In genomic region chr15:98148356-98148755, GRCm38 (mm10) we compare ENCODE assay signal across 24 mouse cellular contexts. TPM values are rescaled to one million over a fixed set of nuclear protein-coding genes. Genes with fewer than 3 reads are reported as not detected.
DNase-seq lines count a peak whose midpoint lies in the region; ATAC-seq and TF ChIP-seq lines count a peak whose summit lies in the region.
"Had no signal": no experiment of that assay in that cellular context is flagged by ENCODE, and none has a peak within 500 bp of the region (broad histone marks: within the 10 kb centered on the region; RNA-seq: fewer than 3 reads in every experiment).

No protein-coding gene starts in this region.

- no peak for TF ChIP-seq POLR2A in cerebellum, adult 2 months (IDR thresholded peaks at IDR 0.05; ENCODE audit: borderline replicate concordance, insufficient read depth, low read length)

- H3K4me1 ChIP-seq in heart, embryonic 14.5 days (ENCODE audit: control insufficient read depth in 2 of 2, insufficient read depth in 2 of 2, low read length in 2 of 2): peaks cover 11 to 31% of the 10 kb centered on the region in 2 experiments
- H3K4me1 ChIP-seq in cerebellum, adult 2 months (ENCODE audit: control insufficient read depth, insufficient read depth, low read length): peaks cover 9% of the 10 kb centered on the region; the same call in 1 of the 2 replicates
- H3K4me1 ChIP-seq in heart, embryonic 15.5 days (replicated peaks): peaks cover 22% of the 10 kb centered on the region
- H3K4me1 ChIP-seq in hindbrain, embryonic 13.5 days (replicated peaks): peaks cover 16% of the 10 kb centered on the region

- H3K27me3 ChIP-seq in heart, embryonic 14.5 days (ENCODE audit: control insufficient read depth, insufficient read depth, low read length): no peaks in the 10 kb centered on the region
- H3K27me3 ChIP-seq in cerebellum, adult 2 months (ENCODE audit: control insufficient read depth, insufficient read depth, low read length): no peaks in the 10 kb centered on the region
- H3K27me3 ChIP-seq in heart, embryonic 15.5 days: no peaks in the 10 kb centered on the region
- no peaks in the 10 kb centered on the region for H3K27me3 ChIP-seq in hindbrain, embryonic 13.5 days
- H3K27me3 ChIP-seq: embryonic facial prominence, embryonic 12.5 days; forebrain, embryonic 15.5 days; lung, embryonic 15.5 days had no signal

- TF ChIP-seq CTCF in cerebellum, adult 2 months (IDR thresholded peaks at IDR 0.05; ENCODE audit: borderline replicate concordance, insufficient read depth, low read depth, low read length): no peak

- 44% methylated on average over 3 of the region's 3 CpGs for WGBS in heart, embryonic 14.5 days
- WGBS in cerebellum, adult 2 months: 14% methylated on average over 3 of the region's 3 CpGs
- WGBS in heart, embryonic 15.5 days: 47% methylated on average over 3 of the region's 3 CpGs
- 79% methylated on average over 3 of the region's 3 CpGs for WGBS in hindbrain, embryonic 13.5 days

- peak overlapping the region; percentile 97 to 99 for H3K27ac ChIP-seq in heart, embryonic 14.5 days (replicated peaks in 1 of 2; ENCODE audit: control insufficient read depth in 1 of 2, insufficient read depth in 1 of 2, low read depth in 2 of 2, low read length in 2 of 2)
- peak overlapping the region; percentile 79; the same call in 1 of the 2 replicates for H3K27ac ChIP-seq in cerebellum, adult 2 months (ENCODE audit: insufficient read depth, low read length)
- peak overlapping the region; percentile 90 for H3K27ac ChIP-seq in heart, embryonic 15.5 days
- no peak overlapping the region for H3K27ac ChIP-seq in hindbrain, embryonic 13.5 days
- H3K27ac ChIP-seq: embryonic facial prominence, embryonic 12.5 days; forebrain, embryonic 15.5 days; limb, embryonic 10.5 days; liver, embryonic 12.5 days; lung, embryonic 15.5 days; macrophage had no signal

- peak; percentile 89 for ATAC-seq in cerebellum, adult (ENCODE audit: insufficient number of reproducible peaks, low FRiP score, low TSS enrichment)
- no peak for ATAC-seq in heart, embryonic 14.5 days (ENCODE audit: insufficient number of reproducible peaks, insufficient read depth, low FRiP score, low read depth)
- ATAC-seq in heart, embryonic 15.5 days (replicated peaks; ENCODE audit: insufficient number of reproducible peaks, insufficient read depth, low FRiP score, low read depth): no peak
- ATAC-seq in hindbrain, embryonic 13.5 days (ENCODE audit: low FRiP score): no peak
- ATAC-seq: forebrain, embryonic 15.5 days; hindbrain, embryonic 16.5 days; liver, embryonic 12.5 days had no signal

- peak overlapping the region; percentile 34; the same call in 1 of the 2 replicates for H3K9ac ChIP-seq in heart, embryonic 14.5 days (ENCODE audit: low read length)
- H3K9ac ChIP-seq in heart, embryonic 15.5 days: no peak overlapping the region
- no peak overlapping the region for H3K9ac ChIP-seq in hindbrain, embryonic 13.5 days
- H3K9ac ChIP-seq: embryonic facial prominence, embryonic 12.5 days; forebrain, embryonic 15.5 days; liver, embryonic 12.5 days; lung, embryonic 15.5 days had no signal

- no peaks in the 10 kb centered on the region for H3K36me3 ChIP-seq in heart, embryonic 14.5 days (ENCODE audit: control insufficient read depth, insufficient read depth, low read length)
- no peaks in the 10 kb centered on the region for H3K36me3 ChIP-seq in heart, embryonic 15.5 days
- H3K36me3 ChIP-seq in hindbrain, embryonic 13.5 days: no peaks in the 10 kb centered on the region
- H3K36me3 ChIP-seq: embryonic facial prominence, embryonic 12.5 days; forebrain, embryonic 15.5 days; limb, embryonic 10.5 days; liver, embryonic 12.5 days; lung, embryonic 15.5 days had no signal

- H3K9me3 ChIP-seq in heart, embryonic 14.5 days (ENCODE audit: control insufficient read depth, low read length): no peaks in the 10 kb centered on the region
- H3K9me3 ChIP-seq in heart, embryonic 15.5 days (replicated peaks): no peaks in the 10 kb centered on the region
- no peaks in the 10 kb centered on the region for H3K9me3 ChIP-seq in hindbrain, embryonic 13.5 days
- H3K9me3 ChIP-seq: embryonic facial prominence, embryonic 12.5 days; forebrain, embryonic 15.5 days; limb, embryonic 10.5 days; liver, embryonic 12.5 days; lung, embryonic 15.5 days had no signal

- no peak for DNase-seq in cerebellum, postnatal 4 days (ENCODE audit: low spot score in 2 of 2)
- no peak for DNase-seq in heart, adult 18-20 months
- peak; percentile 57 to 81 for DNase-seq in cerebellum, adult 2 months
- DNase-seq in thymus, postnatal 25 days: no peak
- DNase-seq: adrenal gland, adult 2 months; kidney, adult 18-20 months; midbrain, embryonic 14.5 days; right cerebral cortex, postnatal 4 days; thymus, postnatal 14 days had no signal

- H3K4me2 ChIP-seq in heart, embryonic 14.5 days (ENCODE audit: low read length): peak overlapping the region; percentile 47; the same call in 1 of the 2 replicates
- no peak overlapping the region; the same call in 1 of the 2 replicates for H3K4me2 ChIP-seq in heart, embryonic 15.5 days
- no peak overlapping the region for H3K4me2 ChIP-seq in hindbrain, embryonic 13.5 days
- H3K4me2 ChIP-seq: embryonic facial prominence, embryonic 12.5 days; forebrain, embryonic 15.5 days; liver, embryonic 12.5 days; lung, embryonic 15.5 days had no signal

- no peak overlapping the region for H3K4me3 ChIP-seq in heart, embryonic 14.5 days (ENCODE audit: control insufficient read depth in 1 of 2, insufficient read depth in 1 of 2, low read depth in 1 of 2, low read length in 2 of 2)
- H3K4me3 ChIP-seq in cerebellum, adult 2 months (replicated peaks; ENCODE audit: insufficient read depth, low read depth, low read length): no peak overlapping the region
- no peak overlapping the region for H3K4me3 ChIP-seq in heart, embryonic 15.5 days
- H3K4me3 ChIP-seq in hindbrain, embryonic 13.5 days: no peak overlapping the region
- H3K4me3 ChIP-seq: embryonic facial prominence, embryonic 12.5 days; forebrain, embryonic 15.5 days; limb, embryonic 10.5 days; liver, embryonic 12.5 days; lung, embryonic 15.5 days had no signal

RNA-seq across cellular contexts. Expression of gene Asb8, which starts 17.1 kb away (rescaled TPM):
- 109 and 111 TPM in 2 replicates for polyA plus RNA-seq in heart, embryonic 14.5 days (2014; fragmentation: Nextera tagmentation; extraction: Ambion mirVana)
- 100 to 1,000 TPM; 107 to 122 TPM for total RNA-seq in heart, adult 18-20 months (2021)
- polyA plus RNA-seq in cerebellum, adult 2 months (2012; rRNA removed): 83.6 and 88.3 TPM in 2 replicates
- 77.6 and 78.1 TPM in 2 replicates for polyA plus RNA-seq in heart, embryonic 15.5 days (2015; fragmentation: Nextera tagmentation; extraction: Ambion mirVana)
- 52.9 and 59.4 TPM in 2 replicates for polyA plus RNA-seq in hindbrain, embryonic 13.5 days (2015; fragmentation: Nextera tagmentation; extraction: Ambion mirVana)

RNA-seq across cellular contexts. Expression of gene Ccdc184, which starts 18.6 kb away (rescaled TPM):
- polyA plus RNA-seq in heart, embryonic 14.5 days (2014; fragmentation: Nextera tagmentation; extraction: Ambion mirVana): 1.1 and 1.3 TPM in 2 replicates
- under 1 TPM; 0.39 to 0.50 TPM for total RNA-seq in heart, adult 18-20 months (2021)
- polyA plus RNA-seq in cerebellum, adult 2 months (2012; rRNA removed): 24.3 and 30.9 TPM in 2 replicates
- polyA plus RNA-seq in heart, embryonic 15.5 days (2015; fragmentation: Nextera tagmentation; extraction: Ambion mirVana): 1.6 and 1.7 TPM in 2 replicates
- 55.6 and 59.6 TPM in 2 replicates for polyA plus RNA-seq in hindbrain, embryonic 13.5 days (2015; fragmentation: Nextera tagmentation; extraction: Ambion mirVana)
- total RNA-seq: common myeloid progenitor, adult 5-6 weeks; granulocyte monocyte progenitor cell, adult 5-6 weeks; neutrophil, adult 5-6 weeks had no signal
- polyA plus RNA-seq: liver, embryonic 12.5 days; macrophage had no signal

RNA-seq across cellular contexts. Expression of gene Olfr288, which starts 47.0 kb away (rescaled TPM):
- polyA plus RNA-seq in heart, embryonic 14.5 days (2014; fragmentation: Nextera tagmentation; extraction: Ambion mirVana): not detected in 2 replicates
- not detected for total RNA-seq in heart, adult 18-20 months (2021)
- polyA plus RNA-seq in cerebellum, adult 2 months (2012; rRNA removed): 0.38 and 0.44 TPM in 2 replicates
- polyA plus RNA-seq in heart, embryonic 15.5 days (2015; fragmentation: Nextera tagmentation; extraction: Ambion mirVana): not detected in 2 replicates
- not detected in 2 replicates for polyA plus RNA-seq in hindbrain, embryonic 13.5 days (2015; fragmentation: Nextera tagmentation; extraction: Ambion mirVana)
- total RNA-seq: adrenal gland, adult 2 months; common myeloid progenitor, adult 5-6 weeks; granulocyte monocyte progenitor cell, adult 5-6 weeks; left cerebral cortex, adult 18-20 months; neutrophil, adult 5-6 weeks had no signal
- polyA plus RNA-seq: adrenal gland, adult 2 months; embryonic facial prominence, embryonic 12.5 days; forebrain, embryonic 15.5 days; hindbrain, embryonic 16.5 days; limb, embryonic 10.5 days; liver, embryonic 12.5 days; lung, embryonic 15.5 days; macrophage; midbrain, embryonic 14.5 days had no signal

RNA-seq across cellular contexts. Expression of gene Senp1, which starts 54.8 kb away (rescaled TPM):
- polyA plus RNA-seq in heart, embryonic 14.5 days (2014; fragmentation: Nextera tagmentation; extraction: Ambion mirVana): 21.2 and 22.7 TPM in 2 replicates
- total RNA-seq in heart, adult 18-20 months (2021): 1 to 10 TPM; 8.5 to 9.5 TPM
- polyA plus RNA-seq in cerebellum, adult 2 months (2012; rRNA removed): 14.7 and 16.8 TPM in 2 replicates
- polyA plus RNA-seq in heart, embryonic 15.5 days (2015; fragmentation: Nextera tagmentation; extraction: Ambion mirVana): 16.7 and 19.0 TPM in 2 replicates
- 23.3 and 24.7 TPM in 2 replicates for polyA plus RNA-seq in hindbrain, embryonic 13.5 days (2015; fragmentation: Nextera tagmentation; extraction: Ambion mirVana)

RNA-seq across cellular contexts. Expression of gene Pfkm, which starts 56.0 kb away (rescaled TPM):
- 108 and 111 TPM in 2 replicates for polyA plus RNA-seq in heart, embryonic 14.5 days (2014; fragmentation: Nextera tagmentation; extraction: Ambion mirVana)
- 1,000 to 10,000 TPM in 1 of 2 experiments, 100 to 1,000 TPM in 1; 867 to 1,020 TPM for total RNA-seq in heart, adult 18-20 months (2021)
- 471 and 489 TPM in 2 replicates for polyA plus RNA-seq in cerebellum, adult 2 months (2012; rRNA removed)
- 119 and 127 TPM in 2 replicates for polyA plus RNA-seq in heart, embryonic 15.5 days (2015; fragmentation: Nextera tagmentation; extraction: Ambion mirVana)
- 70.1 and 70.2 TPM in 2 replicates for polyA plus RNA-seq in hindbrain, embryonic 13.5 days (2015; fragmentation: Nextera tagmentation; extraction: Ambion mirVana)

Comparison
In these comparisons a context has a peak if more than half of its experiments do, and no peak if none do; other contexts are left out.
1. DNase-seq: peak in cerebellum, adult 2 months (2 of 2); none in cerebellum, postnatal 4 days (0 of 2), heart, adult 18-20 months (0 of 2) and thymus, postnatal 25 days (single experiment).